Mouse (Mus musculus) cerebellum, adult 11-12 months (tissue): ENCODE measurements around the gene Dynlt1b.
"Not testable (repeated sequence)": the region's sequence is repeated elsewhere in the genome, so short reads cannot be mapped to it uniquely, and the experiment has no call there.

Experiments used
- DNase-seq: peaks from one replicate; pipeline ENCODE4 v3.0.0; 2022

Dynlt1b gene

DNA sequence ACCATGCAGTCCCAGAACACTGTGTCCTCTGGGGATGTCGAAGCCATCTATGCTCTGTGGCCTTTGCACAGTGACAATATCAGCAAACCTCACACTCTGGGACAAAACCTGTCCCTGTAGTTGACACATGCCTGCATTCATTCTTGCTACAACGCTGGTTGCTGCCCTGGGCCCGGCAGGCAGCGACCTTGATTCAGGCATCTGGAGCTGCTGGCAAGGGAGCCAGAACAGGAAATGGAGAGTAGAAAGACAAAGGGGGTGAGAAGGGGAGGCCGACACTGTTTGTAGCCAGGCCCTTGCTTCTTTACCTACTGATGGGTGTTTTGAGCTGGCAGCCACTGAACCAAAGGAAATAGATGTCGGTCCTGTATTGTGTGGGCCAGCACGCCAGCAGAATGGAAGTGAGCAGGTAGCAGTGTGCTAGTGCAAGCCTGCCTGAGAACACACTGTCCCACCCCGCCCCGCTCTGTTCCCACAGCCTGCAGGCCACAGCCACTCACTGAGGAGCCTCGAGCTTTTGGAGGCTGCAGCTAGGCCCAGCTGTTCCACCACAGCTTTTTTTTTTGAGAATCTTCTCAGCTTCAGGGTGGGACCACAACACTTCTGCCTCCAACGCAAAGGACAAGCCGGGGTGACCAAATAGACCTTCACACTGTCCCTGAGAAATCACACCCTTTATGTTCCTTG, 5.5 kb upstream of the Dynlt1b start:
- not testable (repeated sequence) for DNase-seq

DNA sequence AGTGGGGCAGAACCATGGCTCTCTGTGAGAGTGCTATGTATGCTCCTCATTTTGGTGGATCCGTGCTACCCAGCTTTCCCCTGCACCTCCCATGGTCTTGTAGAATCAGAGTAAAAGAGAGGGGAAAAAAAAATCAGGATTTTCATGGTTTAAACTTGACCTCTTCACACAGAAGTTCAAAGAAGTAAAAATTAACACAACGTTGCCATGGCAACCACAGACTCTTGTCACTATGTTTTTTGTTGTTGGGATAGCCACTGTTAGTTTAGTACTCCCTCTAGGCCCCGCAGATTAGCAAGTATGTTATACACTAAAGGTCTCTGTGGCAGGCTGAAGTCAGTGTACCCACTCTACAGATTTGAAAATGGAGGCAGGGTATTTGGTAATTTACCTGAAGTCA, 4.6 kb upstream of the Dynlt1b start:
- DNase-seq = not testable (repeated sequence)

DNA sequence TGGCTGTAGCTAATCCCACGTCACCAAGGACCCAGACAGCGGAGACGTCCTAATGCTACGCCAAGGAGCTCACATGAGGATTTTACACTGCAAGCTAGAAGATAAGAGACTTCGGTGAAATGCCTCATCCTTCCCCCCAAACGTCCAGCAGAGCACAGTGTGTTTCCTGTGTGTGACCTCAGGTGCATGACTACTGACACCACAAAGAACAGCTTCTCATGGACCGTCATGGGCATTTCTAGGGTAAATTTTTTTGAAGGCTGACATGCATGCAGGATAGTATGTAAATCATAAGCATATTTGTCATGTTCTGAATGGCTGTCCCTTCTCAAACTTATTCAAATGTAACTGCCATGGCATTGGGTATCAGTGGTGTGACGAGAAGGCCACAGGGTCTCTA, 3.0 kb upstream of the Dynlt1b start:
- DNase-seq = not testable (repeated sequence)

DNA sequence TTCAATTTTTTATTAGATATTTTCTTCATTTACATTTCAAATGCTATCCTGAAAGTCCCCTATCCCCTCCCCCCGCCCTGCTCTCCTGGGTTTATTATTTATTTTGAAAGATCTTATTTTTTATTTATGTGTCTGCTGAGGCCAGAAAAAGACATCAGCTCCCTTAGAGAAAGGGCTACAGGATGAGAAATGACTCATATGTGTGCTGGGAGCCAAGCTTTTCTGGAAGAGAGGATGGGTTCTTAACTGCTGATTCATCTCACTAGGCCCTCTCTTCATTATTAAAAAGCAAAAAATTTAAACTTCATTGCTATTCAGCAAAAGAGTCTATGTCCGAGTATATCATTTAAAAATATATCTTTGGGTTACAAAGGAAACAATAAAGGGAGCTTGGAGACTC, 986 bp upstream of the Dynlt1b start:
- not testable (repeated sequence) for DNase-seq

DNA sequence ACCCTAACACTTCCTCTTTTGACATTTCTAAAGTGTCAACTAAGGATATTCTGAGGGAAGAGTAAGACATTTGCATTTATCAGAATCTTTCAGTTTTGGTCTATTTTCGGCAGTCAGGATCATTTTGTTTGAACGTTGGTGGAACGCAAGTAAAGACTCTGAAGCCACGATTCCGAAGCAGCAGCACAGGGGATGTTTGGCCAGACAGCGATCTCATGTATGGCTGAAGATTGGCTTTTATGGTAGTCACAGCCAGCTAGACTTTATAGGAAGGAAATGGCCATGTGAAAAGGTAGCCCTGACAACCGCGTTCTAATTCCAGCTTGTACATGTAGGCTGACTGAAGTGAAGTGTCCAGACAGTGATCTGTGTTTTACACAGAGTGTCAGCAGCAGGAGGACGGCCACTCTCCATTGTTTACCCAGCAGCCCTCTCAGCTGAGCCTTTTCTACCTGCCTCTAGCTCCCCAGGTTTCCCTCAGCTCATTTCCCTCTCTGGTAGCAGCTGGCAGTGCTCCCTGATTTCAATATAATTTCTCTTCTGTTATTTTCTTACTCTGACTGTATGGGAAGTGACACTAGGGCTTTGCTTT, 594 bp downstream of the Dynlt1b start:
- DNase-seq = not testable (repeated sequence)

DNA sequence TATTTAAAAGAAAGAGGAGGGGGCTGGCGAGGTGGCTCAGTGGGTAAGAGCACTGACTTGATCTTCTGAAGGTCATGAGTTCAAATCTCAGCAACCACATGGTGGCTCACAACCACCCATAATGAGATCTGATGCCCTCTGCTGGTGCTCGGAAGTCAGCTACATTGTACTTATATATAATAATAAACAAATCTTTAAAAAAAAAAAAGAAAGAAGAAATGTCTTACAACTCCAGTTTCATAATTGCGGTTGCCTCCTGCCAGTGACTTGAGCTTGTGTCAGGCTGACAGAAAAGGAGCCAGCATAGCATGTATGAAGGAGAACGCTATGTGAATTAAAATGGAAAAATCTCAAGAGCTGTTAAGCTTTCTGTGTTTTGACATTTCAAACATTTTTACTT, 2.5 kb downstream of the Dynlt1b start:
- not testable (repeated sequence) for DNase-seq

DNA sequence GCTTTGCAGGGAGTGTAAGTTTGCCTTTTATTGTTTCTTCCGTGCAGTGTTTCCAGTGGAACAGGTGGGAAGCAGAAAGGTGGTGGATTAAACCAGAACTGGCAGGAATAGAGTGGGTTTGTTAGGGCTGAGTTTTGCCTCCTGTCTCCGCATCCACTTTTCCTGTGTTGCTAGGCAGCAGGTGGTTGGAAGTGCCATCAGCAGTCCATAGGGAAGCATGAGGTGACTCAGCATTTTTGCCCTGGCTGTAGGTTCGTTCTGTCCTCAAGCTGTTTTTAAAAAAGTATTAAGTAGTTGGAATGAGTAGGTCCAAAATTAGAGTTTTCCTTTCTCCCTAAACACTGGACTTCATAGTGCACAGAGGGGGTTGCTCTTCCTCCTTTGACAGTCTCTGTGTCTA, 3.8 kb downstream of the Dynlt1b start:
- not testable (repeated sequence) for DNase-seq

DNA sequence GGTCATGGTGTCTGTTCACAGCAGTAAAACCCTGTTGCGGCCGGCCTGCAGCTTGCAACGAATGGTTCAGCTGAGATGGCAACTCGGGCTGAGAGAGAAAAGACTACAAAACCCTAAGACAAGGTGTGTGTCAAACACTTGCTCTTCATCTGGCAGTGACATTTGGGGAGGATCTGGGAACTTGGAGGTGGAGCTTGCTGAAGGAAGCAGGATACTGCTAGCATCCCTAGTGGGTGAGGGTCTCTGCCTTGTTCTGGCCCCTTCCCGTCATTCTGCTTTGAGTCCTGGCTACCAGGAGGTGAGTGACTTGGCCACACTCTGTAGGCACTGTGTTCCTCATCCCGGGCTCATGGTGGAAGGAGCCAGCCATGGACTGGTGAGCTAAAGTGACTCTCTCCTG, 8.2 kb downstream of the Dynlt1b start:
- DNase-seq = peak; percentile 6

DNA sequence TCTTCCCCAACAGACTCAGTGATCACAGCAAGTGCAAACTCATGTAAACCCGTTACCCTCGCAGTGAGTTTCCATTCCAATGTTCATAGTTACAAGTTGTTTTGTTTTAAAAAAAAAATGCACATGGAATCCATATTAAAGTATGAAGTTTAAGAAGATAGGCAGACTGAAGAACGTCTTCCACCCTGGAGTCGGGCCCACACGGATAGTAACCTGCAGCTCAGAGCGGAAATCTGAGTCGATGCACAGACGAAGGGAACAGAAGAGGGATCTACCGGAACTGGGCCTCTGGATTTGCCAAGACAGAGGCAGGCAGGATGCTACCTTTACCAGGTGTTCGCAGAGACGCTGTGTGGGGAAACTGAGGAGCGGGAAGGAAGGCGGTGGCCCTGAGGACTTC, 10.0 kb downstream of the Dynlt1b start:
- peak; percentile 1 for DNase-seq

DNA sequence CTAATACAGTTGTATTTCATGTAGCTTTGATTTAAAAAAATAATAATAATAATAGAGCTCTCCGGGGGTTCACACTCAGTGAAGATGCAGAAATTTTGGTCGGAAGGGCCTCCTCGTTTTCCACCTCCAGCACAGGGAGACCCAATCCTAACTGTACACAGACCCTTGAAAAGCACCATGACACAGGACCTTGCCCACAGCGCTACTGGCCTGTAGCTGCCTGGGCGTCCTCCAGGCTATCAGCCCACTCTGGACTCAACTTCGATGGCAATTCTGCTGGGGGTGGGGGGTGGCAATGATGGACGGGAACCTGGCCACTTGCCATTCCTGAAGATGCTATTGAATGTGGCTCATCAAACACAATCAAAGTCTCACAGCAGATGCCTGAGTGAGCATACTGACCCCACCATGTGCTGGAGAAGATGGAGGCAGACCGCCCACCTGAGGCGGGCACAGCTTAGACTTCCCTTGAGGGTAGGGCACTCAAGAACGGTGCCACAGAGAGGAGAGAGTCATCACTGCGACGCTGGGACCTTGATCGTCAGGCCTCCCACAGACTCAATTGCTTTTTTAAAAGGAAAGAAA, 10.7 kb downstream of the Dynlt1b start:
- peak; percentile 55 for DNase-seq

DNA sequence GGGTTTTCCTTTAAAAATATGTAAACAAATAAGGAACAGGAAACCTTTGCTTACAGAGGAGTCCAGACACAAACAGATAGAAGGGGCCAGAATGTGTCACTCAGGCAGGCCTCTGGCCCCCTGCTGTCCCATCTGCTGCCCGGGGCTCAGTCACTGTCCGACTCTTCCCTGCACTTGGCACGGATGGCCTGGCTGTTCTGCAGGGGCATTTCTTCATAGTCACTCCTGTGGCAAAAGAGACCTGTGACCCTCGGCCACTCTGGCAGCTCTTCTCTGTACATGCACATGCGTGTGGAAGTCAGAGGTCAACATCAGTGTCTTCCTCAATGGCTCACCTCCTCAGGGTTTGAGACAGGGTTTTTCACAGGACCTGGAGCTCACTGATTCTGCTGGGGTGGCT, 11.3 kb downstream of the Dynlt1b start:
- DNase-seq = peak; percentile 53

DNA sequence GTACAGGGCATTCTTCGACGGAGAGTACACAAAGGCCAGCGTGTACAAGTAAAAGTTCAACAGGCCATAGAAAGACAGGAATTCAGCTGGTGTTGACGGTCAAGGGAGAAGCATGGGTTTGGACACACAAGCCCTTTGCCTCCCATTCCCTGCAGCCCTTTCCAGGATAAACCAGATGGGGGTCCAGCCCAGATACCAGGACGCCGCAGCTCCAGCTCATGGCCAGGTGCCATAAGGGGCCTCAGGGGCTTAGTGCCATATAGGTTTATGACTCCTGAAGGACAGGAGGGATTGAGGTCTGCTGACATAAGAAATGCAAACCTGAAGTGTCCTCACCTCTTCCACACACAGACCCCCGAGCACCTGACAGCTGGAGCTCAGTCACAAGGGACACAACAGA, 12.6 kb downstream of the Dynlt1b start:
- DNase-seq = peak; percentile 49

DNA sequence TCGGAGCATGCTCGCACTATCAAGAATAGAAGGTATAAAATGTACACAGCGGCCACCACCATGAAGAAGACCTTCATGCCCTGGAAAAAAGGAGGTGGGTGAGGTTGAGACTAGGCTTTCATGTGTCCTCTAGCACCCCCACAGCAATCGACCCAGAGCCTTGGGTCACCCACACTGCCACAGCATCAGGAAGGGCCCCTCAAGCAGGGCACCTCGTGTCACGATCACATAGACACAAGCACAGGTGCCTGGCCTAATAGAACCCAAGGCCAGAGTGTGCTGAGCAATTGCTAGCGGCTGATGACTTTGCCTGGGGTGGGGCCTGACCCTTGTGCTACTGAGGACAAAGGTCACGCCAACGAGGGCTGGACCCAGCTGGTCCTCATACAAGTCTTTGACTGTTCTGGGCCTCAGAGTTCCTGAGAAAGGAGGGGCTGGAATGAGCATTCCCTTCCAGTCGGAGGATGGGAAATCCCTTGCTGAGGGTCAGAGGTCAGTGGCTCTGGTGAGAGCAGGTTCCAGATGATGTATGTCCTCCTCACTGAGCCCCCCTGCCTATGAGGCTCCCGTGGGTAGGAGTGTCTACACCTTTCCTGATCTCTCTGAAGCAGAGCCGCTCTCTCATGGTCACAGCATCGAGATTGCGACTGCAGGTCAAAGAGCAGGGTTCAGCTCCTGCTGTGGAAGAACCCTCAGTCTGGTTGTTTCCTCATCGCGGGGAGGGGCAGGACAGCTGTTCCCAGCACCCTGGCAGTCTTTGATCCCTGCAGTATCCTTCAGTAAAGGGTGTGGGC, 16.1 kb downstream of the Dynlt1b start:
- peak; percentile 4 for DNase-seq

DNA sequence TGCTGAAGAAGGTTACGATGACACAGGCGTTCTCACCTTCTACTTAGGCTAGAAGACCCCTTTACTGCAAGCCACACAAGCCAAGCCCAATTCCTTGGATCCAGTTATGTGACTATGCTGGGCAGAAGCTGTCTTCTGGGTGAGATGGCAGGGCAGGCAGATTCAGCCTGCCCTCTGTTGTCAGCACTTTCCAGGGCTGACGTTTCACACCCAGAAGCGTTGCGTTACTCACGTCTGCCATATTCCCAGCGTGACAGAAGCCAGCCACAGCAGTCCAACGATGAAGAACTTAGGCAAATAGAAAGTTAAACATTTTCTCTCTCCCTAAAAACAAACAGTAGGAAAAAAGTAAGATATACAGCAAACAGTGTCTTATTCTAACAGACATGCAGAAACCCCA, 18.4 kb downstream of the Dynlt1b start:
- DNase-seq = peak; percentile 69

DNA sequence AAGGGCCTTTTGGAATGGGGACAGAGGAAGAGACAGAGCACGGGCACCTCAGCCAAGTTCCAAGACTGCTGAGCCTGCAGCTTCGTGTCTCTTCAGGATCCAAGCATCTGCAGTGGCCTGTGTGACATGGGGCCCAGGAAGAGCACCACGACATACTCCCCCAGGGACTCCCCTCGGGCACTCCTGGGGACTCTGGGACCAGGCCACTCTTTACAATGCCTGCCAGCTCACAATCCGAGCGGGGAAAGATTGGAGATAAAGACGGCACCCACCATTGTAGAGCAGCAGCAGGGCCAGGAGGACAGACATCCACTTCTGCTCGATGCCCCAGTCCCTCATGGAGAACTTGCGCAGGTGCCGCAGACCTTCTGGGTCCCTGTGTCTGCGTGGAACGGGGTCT, 19.3 kb downstream of the Dynlt1b start:
- DNase-seq = peak; percentile 80

DNA sequence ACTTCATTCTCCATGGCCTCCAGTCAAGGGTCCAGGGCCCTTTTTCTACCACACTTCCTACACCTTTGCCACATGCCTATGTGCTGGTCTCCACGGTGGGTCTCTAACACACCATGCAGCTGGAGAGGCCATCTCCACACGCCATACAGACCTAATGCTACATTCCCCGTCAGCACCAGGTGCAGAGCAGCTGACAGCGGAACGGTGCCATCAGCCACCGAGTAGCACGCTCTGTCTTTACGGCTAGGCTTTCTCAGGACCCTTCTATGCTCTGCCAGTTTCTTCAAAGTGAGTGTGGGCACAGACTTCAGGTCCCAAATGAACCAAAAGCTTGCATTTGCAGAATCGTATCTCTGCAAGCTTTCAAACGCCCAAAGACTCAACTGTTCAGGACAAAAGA, 21.3 kb downstream of the Dynlt1b start:
- not testable (repeated sequence) for DNase-seq

DNA sequence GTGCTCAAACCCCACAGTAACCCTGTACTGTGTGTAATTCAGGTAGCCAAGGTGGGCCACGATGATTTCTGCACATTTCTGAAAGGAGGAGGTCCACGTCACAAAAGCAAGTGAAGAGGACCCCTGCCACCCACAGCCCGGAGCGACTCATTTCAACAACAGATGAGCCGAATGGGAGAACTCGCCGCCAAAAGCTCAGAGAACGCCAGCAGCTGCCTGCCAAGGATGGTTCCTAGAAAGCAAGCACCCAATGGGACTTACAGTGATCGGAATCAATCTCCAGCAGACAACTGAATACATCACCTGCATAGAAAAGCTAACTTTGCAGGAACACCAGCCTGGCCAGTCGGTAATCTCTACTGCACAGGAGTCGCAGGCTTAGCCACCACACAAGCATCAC, 22.8 kb downstream of the Dynlt1b start:
- not testable (repeated sequence) for DNase-seq

DNA sequence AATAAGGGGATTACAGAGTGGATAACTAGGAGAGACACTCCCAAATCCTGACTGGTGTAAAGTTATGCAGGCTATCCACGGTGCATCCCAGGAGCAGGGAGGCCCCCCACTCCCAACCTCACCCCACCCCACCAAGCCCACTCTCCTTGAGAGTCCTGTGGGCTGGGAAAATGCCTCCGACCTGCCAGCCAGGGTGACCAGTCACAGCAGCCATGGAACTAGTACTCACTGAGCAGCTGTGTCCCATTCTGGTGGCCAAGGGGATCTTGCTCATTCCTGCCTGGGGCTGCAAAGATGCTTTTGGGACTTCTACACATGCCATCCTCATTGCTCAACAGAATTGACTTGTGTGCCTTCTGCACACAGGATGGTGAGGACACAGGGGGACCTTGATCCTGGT, 24.8 kb downstream of the Dynlt1b start:
- not testable (repeated sequence) for DNase-seq

DNA sequence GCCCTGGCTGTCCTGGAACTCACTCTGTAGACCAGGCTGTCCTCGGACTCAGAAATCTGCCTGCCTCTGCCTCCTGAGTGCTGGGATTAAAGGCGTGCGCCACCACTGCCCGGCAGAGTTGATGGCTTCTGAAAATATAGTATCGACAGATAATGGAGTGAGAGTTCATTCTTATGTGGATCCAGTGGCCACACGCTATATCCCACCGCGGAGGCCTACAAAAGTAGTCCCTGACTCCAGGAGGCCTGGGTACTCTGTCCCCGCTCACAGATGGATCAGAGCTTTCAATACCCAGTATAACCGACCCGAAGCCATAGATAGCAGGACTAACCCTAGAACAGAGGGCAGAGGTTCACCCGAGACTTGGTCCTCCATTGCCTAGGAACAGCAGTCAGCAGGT, 26.0 kb downstream of the Dynlt1b start:
- not testable (repeated sequence) for DNase-seq

DNA sequence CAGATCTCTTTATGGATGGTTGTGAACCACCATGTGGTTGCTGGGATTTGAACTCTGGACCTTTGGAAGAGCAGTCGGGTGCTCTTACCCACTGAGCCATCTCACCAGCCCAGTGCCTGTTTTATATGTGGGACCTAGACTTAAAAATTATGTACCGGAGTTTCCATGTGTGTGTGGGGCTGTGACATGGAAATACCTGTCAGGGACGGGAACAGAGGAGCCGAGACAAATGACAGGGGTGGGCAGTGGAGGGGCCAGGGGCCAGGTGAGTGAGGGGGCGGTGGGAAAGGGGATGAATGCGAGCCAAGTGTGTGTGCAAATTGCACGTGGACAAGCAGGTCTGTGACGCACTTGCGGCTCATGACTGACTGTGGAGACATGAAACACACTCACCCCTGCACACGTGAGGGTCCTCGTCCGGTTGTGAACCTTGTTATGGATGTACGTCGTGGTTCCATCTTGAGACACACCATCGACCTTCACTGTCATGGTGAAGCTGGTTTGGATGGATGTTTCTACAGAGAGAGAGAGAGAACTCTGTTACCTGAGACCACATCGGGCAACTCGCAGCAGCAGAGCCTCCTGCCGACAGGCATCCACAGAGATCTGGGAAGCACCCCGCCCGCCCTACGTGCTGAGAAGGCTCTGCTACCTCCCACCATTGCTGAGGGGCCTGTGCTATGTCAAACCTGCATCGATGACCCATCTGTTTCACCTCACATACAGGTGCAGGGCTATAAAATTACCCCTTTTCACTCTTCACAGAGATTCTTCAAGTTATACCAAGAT, 26.9 kb downstream of the Dynlt1b start:
- DNase-seq = not testable (repeated sequence)

DNA sequence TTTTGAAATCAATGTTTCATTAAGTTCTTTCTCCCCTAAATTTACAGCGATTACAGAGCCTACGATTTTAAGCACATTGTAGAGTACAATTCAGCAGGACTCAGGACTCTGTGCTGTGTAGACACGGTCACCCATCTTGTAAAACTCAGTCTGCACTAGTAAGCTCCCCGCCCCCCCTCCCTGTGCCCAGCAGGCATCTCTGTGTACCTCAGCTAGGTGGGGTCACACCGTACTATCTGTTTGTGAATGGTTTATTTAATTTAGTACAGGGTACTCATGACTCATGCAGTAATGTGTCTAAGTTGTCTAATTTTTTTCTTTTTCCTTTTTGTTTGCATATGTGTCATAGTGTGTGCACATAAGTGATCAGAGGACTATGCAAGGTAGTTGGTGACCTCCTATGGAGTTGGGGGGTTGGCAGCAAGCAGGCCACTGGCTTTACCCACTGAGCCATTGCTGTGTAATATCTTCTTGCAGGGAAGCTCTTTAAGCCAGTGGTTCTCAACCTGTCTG, 31.2 kb downstream of the Dynlt1b start:
- DNase-seq = not testable (repeated sequence)

DNA sequence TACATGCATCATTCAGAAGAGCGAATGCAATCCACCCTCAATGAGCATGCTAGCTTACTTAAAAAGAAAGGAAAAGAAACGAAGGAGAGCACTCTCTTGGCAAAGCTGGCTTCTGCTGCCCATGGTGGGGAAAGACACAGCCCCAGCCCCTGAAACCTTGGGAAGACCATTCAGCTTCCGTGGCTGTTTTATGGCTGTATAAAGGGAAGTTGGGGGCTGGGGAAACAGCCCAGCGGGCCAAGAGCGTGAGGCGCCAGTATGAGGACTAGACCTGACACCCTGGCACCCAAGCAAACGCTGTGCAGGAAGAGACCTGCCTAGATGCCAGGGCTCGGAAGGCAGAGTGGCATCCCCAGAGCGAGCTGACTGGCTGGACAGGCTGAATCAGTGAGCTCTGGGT, 35.8 kb downstream of the Dynlt1b start:
- DNase-seq = not testable (repeated sequence)
